Mouse (Mus musculus) spleen, postnatal 0 days (tissue): ENCODE data around the gene Olfr959. TPM values are rescaled to one million over a fixed set of nuclear protein-coding genes. Genes with fewer than 3 reads are reported as not detected.

Experiments used
- polyA plus RNA-seq: library from polyadenylated mRNA; unstranded; fragments of >200 nt; fragmentation: Nextera tagmentation; extraction: Ambion mirVana; gene quantifications from 2 replicates; pipeline ENCODE4 v1.2.1, GENCODE M21; 2015

The Olfr959 gene
- polyA plus RNA-seq = not detected in 2 replicates

GRCm38 (mm10) chr9:39575469-39575868 is at the start of gene Olfr959:
Gene Olfr959 (minus strand): TSS chr9:39575569.

GRCm38 (mm10) chr9:39621073-39621472 is 45.7 kb upstream of the Olfr959 start, which contains the start of gene Olfr960:
Gene Olfr960 (plus strand): TSS chr9:39621373.

GRCm38 (mm10) chr9:39610355-39610754 is 35.0 kb upstream of the Olfr959 start, which contains the start of gene Olfr148:
Gene Olfr148 (plus strand): TSS chr9:39610655.

GRCm38 (mm10) chr9:39603999-39604453 is 28.7 kb upstream of the Olfr959 start, which contains the start of gene AW551984:
Gene AW551984 (minus strand): TSS chr9:39604403.

GRCm38 (mm10) chr9:39553946-39554345 is 21.4 kb downstream of the Olfr959 start, which contains the start of gene Olfr958:
Gene Olfr958 (minus strand): TSS chr9:39554054.

Other genes starting within 250 kb of the Olfr959 start
- not detected in 2 replicates for gene Olfr948, start 249.5 kb downstream of the Olfr959 start, polyA plus RNA-seq
- gene Olfr951, start 188.2 kb downstream of the Olfr959 start, polyA plus RNA-seq = not detected in 2 replicates
- not detected in 2 replicates for gene Olfr952, start 148.4 kb downstream of the Olfr959 start, polyA plus RNA-seq
- gene Olfr954, start 118.9 kb downstream of the Olfr959 start, polyA plus RNA-seq = not detected in 2 replicates
- gene Olfr955, start 103.6 kb downstream of the Olfr959 start, polyA plus RNA-seq = not detected in 2 replicates
- gene Olfr44, start 81.6 kb downstream of the Olfr959 start, polyA plus RNA-seq = not detected in 2 replicates
- gene Olfr957, start 59.8 kb downstream of the Olfr959 start, polyA plus RNA-seq = not detected in 2 replicates
- not detected in 2 replicates for gene Olfr958, start 21.5 kb downstream of the Olfr959 start, polyA plus RNA-seq
- gene AW551984, start 28.8 kb upstream of the Olfr959 start, polyA plus RNA-seq = 2.8 and 4.7 TPM in 2 replicates
- gene Olfr148, start 35.1 kb upstream of the Olfr959 start, polyA plus RNA-seq = not detected in 2 replicates
- gene Olfr960, start 45.8 kb upstream of the Olfr959 start, polyA plus RNA-seq = not detected in 2 replicates
- gene Olfr961, start 69.5 kb upstream of the Olfr959 start, polyA plus RNA-seq = not detected in 2 replicates
- not detected in 2 replicates for gene Olfr963, start 91.6 kb upstream of the Olfr959 start, polyA plus RNA-seq
- not detected in 2 replicates for gene Olfr149, start 131.5 kb upstream of the Olfr959 start, polyA plus RNA-seq
- gene Olfr965, start 135.8 kb upstream of the Olfr959 start, polyA plus RNA-seq = not detected in 2 replicates
- not detected in 2 replicates for gene Olfr150, start 155.4 kb upstream of the Olfr959 start, polyA plus RNA-seq
- gene Olfr967, start 170.7 kb upstream of the Olfr959 start, polyA plus RNA-seq = not detected in 2 replicates
- gene Olfr968, start 207.7 kb upstream of the Olfr959 start, polyA plus RNA-seq = not detected in 2 replicates
- not detected in 2 replicates for gene Olfr969, start 215.4 kb upstream of the Olfr959 start, polyA plus RNA-seq
- gene Olfr970, start 233.3 kb upstream of the Olfr959 start, polyA plus RNA-seq = not detected in 2 replicates